Mouse (Mus musculus) ES-CJ7 (cell line): ENCODE data around the gene Sec24b.

Source experiments
- DNase-seq: peaks from one replicate; pipeline ENCODE4 v3.0.0; 2011; ENCODE audit warnings: low read depth, low spot score

Gene Sec24b

GRCm38 (mm10) chr3:130055416-130056385 lies 5.7 kb downstream of the Sec24b start:
- DNase-seq: no peak

DNA sequence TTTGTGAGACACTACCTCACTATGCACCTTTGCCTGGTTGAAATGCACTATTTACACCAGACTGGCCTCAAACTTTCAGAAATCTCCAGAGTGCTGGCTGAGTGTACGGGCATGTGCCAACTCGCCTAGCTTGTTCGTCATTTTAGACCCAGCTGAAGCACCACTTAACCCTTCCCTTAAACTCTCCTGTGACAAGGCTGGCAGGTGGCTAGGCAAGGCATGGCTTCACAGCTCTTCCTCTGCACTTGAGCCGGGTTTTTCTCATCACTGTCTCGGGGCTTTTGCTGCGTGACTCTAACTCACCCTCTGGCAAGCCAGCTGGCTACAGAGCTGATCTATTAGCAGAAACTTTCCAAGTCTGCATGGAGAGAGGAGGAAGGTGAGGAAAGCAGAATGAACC lies 6.8 kb downstream of the Sec24b start:
- no peak for DNase-seq

GRCm38 (mm10) chr3:130053340-130054066 lies 7.8 kb downstream of the Sec24b start:
- DNase-seq: no peak

DNA sequence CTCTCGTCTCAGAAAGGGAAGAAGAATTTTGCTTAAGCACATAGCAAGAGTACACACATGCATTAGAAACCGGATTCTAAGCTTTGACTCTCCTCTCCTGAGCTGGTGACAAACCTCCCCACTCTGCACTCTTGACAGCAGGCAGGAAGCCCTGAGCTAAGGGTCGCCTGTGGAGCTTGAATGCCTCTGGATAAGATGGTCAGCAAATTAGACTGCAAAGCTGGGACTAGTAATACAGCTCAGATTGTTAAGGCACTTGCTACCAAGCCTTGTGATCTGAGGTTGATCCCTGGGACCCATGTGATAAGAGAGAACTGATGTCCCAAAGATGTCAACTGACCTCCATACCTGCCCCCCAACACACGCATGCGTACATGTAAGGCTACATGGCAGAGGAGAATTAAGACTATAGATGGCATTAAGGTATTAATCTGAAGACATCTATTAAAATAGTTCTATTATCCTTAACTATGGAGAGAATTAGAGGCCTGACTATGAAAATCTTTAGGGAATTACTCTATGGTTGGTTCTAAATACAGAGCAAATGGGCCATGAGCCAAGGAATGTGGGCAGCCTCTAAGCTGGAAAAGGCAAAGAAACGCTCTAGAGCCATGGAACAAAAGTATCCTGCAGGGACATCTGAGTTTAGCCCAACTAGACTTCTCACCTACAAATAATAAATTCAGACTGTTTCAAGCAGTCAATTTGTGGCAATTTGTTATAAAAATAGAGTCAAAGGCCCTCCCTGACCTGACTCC lies 8.6 kb downstream of the Sec24b start:
- DNase-seq: no peak

DNA sequence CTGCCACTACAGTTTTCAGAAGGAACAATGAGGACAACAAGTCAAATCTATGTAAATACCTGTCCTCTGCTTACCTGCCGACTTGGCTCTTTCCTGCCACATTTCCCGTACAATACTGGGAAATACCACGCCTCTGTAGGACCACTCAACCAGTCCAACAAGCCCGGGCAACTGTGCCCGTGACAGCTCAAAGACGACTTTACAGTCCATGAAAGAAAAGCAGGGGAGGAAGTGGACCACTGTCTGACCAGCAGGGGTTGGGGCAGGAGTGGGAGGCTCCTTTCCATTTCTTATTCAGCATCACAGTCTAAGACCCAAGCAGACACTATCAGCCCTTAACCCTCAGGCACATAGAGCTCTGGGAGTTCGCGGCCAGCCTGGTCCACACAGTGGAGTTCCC lies 9.2 kb downstream of the Sec24b start:
- peak; percentile 19 for DNase-seq

- no peak for DNase-seq
Measured at GRCm38 (mm10) chr3:130040711-130041110, 20.6 kb downstream of the Sec24b start.

DNA sequence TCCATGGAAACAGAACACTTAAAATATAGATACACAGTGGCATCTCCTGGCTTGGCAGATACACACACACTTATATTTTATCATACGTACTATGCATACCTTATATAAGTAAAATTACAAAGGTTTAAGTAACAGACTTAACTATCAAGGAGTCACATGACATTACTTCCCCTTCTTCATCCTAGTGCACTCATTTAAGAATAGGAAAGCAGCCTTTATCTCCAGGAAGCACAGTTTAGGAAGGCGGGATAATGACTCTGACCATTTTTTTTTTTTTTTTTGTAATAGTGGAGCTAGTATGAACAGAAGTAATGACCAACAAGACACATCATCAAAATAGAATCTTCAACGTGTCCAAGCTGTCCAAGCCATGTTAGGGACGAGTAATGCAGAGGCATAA lies 21.3 kb downstream of the Sec24b start:
- no peak for DNase-seq

DNA sequence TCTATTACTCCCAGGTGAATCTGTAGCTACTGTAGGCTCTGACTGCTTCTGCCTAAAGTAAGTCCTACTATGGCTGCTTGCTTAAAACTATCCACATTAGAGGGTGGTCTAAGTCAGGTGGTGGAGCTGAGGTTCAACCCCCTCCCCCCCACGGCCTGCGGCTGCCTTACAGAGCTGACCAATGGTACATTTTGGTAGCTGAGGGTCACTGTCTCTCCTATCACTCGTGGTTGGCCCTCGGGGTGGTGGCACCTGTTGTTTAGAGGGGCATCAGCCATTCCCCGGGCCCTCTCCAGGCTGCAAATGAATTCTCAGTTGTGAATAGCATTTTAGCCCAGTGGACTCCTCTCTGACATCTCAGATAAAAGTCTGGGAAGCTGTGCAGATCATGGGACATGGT lies 32.6 kb downstream of the Sec24b start:
- DNase-seq: no peak

DNA sequence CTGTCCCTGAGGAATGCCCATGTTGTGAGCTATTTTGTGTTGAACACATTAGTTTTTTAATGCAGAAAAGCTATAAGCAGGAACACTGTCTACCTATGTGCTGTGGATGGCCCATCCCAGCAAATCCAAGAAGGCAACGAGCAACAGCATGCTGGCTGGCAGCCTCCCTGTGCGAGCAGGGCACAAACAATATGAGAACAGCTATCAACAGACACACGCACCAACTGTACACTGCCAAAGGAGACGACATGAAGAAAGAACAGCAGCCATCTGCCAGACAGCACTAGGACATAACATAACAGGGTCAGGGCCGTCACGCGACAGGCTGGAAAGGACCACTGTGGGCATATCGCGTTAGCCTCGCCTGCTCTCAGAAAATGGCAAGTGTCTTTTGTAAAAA lies 35.2 kb downstream of the Sec24b start:
- no peak for DNase-seq

DNA sequence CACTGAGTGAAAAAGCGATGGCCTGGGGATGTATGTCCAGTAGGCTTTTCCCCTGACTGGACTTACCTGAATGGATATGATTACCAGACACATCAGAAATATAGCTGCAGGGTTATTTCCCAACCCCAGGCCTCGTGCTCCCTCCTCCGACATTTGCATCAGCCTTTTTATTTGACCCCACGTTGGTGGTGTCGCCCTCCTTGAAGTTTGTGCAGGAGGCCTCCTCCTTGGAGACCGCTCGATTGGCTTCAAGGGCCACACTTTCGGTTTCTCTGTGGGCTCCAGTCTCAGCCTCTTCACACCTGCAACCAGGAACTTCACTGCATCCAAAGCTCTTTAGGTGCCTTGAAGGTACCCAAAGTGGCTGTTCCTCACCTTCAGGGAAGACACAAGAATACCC lies 35.8 kb downstream of the Sec24b start:
- DNase-seq: no peak

DNA sequence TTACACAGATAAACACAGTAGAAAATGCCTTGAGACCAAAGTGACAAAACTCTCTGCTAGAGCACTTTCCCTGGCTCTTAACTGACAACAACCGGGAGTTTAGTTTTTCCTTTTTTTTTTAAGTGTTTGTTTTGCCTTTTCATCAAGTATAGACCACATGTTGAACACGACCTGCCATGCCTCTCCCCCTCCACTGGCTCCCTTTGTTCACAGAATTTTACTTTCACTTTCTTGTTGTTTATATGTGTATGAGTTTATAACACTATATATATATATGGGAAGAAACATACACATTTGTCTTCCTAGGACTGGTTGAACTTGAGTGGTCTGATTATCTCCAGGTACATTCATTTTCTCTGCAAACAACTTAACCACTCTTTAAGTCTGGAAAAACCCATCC lies 48.4 kb downstream of the Sec24b start:
- no peak for DNase-seq

GRCm38 (mm10) chr3:130011236-130011635 lies 50.1 kb downstream of the Sec24b start:
- DNase-seq: no peak

DNA sequence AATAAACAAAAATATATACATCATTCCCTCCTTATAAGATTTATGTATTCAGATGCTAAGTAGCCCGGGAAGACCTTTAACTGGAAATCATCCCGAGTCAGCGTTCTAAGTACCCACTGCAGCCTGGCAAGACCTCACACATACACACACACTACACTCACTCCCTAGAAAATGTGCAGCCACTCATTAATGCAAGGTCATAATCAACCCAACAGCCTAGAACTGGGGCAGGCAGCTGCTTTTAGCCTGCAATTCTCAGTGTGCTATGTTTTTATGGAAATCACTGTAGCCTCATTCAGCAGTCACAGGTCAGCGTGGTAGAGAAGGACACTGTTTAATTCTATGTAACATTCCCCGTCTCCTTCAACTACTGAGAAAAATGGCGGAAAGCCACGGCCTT lies 55.2 kb downstream of the Sec24b start:
- DNase-seq: no peak

DNA sequence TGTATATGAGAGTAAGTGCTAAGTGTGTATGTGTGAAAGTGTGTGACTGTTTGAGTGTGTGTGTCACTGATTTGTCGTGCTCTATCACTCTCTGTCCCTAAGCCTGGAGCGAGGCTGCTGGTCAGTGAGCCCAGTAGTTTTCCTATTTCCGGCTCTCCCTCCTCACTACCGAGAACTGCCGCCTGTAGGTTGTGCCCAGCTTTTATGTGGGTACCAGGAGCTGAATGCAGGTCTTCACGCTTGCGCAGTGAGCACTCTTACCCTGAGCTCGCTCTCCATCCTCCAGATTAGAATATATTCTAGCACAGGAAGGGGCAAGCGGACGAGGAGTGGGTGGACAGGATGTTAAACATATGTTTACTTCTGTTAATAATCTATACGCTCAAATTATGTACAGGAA lies 60.4 kb downstream of the Sec24b start:
- DNase-seq: no peak

DNA sequence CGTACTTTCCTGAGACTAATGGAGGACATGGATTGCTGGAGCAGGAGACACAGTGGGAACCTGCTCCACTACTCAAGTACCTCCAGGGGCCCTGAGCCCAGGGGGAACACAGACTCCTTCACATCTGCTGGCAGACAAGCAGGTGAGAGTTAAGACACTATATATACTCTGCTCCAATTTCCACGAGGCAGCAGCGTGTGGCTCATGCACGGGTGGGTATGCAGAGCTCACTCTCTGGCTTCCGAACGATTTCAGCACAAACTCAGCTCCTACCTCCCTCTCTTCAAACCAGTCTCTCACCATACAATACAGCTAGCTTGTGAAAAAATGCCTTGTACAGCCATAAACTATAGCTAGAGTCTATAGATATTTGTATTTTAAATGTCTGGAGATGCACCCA lies 62.8 kb downstream of the Sec24b start:
- DNase-seq: no peak

- DNase-seq: no peak
Measured at GRCm38 (mm10) chr3:129998001-129998400, 63.4 kb downstream of the Sec24b start.

DNA sequence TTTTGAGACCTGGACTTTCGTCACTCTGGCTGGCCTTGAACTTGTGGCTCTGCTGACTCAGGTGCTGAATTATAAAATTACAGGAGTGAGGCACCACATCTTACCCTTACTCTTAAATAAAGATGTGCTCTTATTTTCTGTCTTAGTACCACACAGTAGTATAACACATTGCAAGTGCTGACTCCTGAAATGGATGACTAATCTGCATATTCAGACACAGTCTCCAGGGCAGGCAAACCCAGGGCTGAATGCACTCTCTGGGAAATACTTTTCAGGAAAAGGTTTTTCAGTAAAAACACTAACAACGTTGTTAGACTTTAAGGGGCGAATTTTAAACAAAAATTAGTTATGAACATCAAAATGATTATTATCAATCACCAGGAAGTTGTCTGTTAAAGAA lies 64.0 kb downstream of the Sec24b start:
- DNase-seq: no peak

GRCm38 (mm10) chr3:129987297-129987696 lies 74.1 kb downstream of the Sec24b start:
- no peak for DNase-seq

GRCm38 (mm10) chr3:129985335-129985734 lies 76.0 kb downstream of the Sec24b start:
- DNase-seq: peak; percentile 42

- DNase-seq: no peak
Measured at GRCm38 (mm10) chr3:129984797-129985196, 76.6 kb downstream of the Sec24b start.

DNA sequence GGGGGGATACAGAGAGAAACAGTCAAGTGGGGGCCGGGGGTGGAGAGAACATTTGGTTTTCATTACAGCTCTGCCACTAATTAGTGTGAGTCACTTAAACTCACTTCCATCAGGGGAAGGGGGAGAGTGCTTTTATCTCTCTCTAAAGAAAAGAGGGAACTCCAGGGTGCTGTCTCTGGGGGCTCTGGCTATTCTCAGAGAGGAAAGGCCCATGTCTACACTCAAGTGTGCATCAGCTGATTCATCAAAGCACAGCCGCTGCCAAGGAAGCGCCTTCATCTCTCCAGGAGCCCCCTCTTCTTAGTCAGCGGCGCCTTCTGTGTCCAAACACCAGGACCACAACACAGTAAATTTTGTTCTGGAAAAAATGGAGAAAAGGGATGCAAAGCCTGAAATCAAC lies 79.1 kb downstream of the Sec24b start:
- DNase-seq: no peak

DNA sequence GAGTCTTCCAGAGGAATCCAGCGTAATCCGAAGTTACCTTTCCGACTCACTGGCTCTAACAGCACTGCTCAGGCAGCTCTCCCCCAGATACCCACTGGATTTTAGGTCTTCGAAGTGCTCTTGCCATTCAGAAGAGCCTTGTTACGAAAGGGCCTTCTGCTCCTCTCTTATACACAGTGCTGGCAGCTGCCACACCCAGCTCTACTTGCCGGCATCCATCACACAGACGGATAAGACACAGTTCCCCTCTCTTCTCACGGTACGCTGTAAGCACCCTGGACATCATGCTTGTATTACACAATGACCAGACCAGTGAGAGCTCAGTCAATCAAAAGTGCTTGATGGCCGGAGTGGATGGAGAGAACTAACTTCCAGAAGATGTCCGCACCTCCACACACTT lies 79.6 kb downstream of the Sec24b start:
- DNase-seq: no peak
